Mouse (Mus musculus) liver, embryonic 11.5 days (tissue): ENCODE results near the gene Thsd4. TPM values are rescaled to one million over a fixed set of nuclear protein-coding genes. Genes with fewer than 3 reads are reported as not detected.
"Not testable (repeated sequence)": the region's sequence is repeated elsewhere in the genome, so short reads cannot be mapped to it uniquely, and the experiment has no call there.

Source experiments
- ATAC-seq: fragments of 200-750 bp; cut with Nextera tagmentation; replicated peaks from 2 replicates; pipeline ENCODE4 v1.8.0; 2017; ENCODE audit warnings: moderate number of reproducible peaks, mild to moderate bottlenecking, moderate TSS enrichment, moderate library complexity; ENCODE audit not compliant: low FRiP score
- DNase-seq: peaks from one replicate; pipeline ENCODE4 v3.0.0-alpha.2; 2017; ENCODE audit warnings: low spot score
- H3K27ac ChIP-seq: fragments of 300-500 bp; sonication (generic); 2 replicates; pipeline ENCODE4 v1.5.1; 2014; ENCODE audit warnings: mild to moderate bottlenecking, low read depth, low read length, control low read depth
- H3K27me3 ChIP-seq: fragments of 300-500 bp; sonication (generic); replicated peaks from 2 replicates; pipeline ENCODE4 v1.6.1; 2014; ENCODE audit warnings: low read length, mixed read lengths; ENCODE audit not compliant: control insufficient read depth, insufficient read depth
- H3K36me3 ChIP-seq: fragments of 300-500 bp; sonication (generic); 2 replicates; pipeline ENCODE4 v1.6.1; 2014; ENCODE audit warnings: mild to moderate bottlenecking, low read length, moderate library complexity, mixed read lengths; ENCODE audit not compliant: control insufficient read depth, insufficient read depth
- H3K4me1 ChIP-seq: fragments of 300-500 bp; sonication (generic); replicated peaks from 2 replicates; pipeline ENCODE4 v1.6.1; 2014; ENCODE audit warnings: low read length, mixed read lengths; ENCODE audit not compliant: control insufficient read depth, insufficient read depth
- H3K4me2 ChIP-seq: fragments of 300-500 bp; sonication (generic); 2 replicates; pipeline ENCODE4 v1.6.1; 2014; ENCODE audit warnings: mild to moderate bottlenecking, control low read depth, moderate library complexity
- H3K4me3 ChIP-seq: fragments of 300-500 bp; sonication (generic); 2 replicates; pipeline ENCODE4 v1.5.1; 2014; ENCODE audit warnings: low read depth, low read length, control low read depth
- H3K9ac ChIP-seq: fragments of 300-500 bp; sonication (generic); 2 replicates; pipeline ENCODE4 v1.6.1; 2014; ENCODE audit warnings: low read depth, low read length, control low read depth
- H3K9me3 ChIP-seq: fragments of 300-500 bp; sonication (generic); 2 replicates; pipeline ENCODE4 v1.6.1; 2016; ENCODE audit warnings: low read length, inconsistent platforms, mixed read lengths; ENCODE audit not compliant: control insufficient read depth
- WGBS: fragments of 180-500 bp; shearing (Covaris S2); extraction: QIAGEN DNeasy Blood & Tissue Kit; methylation state at CpG from one replicate; pipeline ENCODE4 v1.1.7; 2014; 5-methylcytosine and 5-hydroxymethylcytosine counted together
- polyA plus RNA-seq: library from polyadenylated mRNA; unstranded; fragments of >200 nt; fragmentation: Nextera tagmentation; extraction: Ambion mirVana; gene quantifications from 2 replicates; pipeline ENCODE4 v1.2.1, GENCODE M21; 2014

Thsd4 gene
- polyA plus RNA-seq, 1 experiment from 2014 or later, result 6.8 TPM

- Histone ChIP-seq H3K27ac (no peak overlapping the region), H3K4me3 (no peak overlapping the region), H3K4me2 (no peak overlapping the region), H3K27me3 (no peaks in the 10 kb centered on the region), H3K9ac (no peak overlapping the region), H3K36me3 (no peaks in the 10 kb centered on the region), H3K4me1 (no peaks in the 10 kb centered on the region), H3K9me3 (no peaks in the 10 kb centered on the region; the same call in 1 of the 2 replicates)
- ATAC-seq (no peak), DNase-seq (no peak)
- 76% methylated on average over 5 of the region's 5 CpGs for WGBS
Measured at GRCm38 (mm10) chr9:60192321-60192720, 329.5 kb downstream of the Thsd4 start.

- 43% methylated on average over 2 of the region's 2 CpGs for WGBS
- Histone ChIP-seq H3K4me3 (no peak overlapping the region), H3K27ac (no peak overlapping the region), H3K9ac (no peak overlapping the region), H3K9me3 (no peaks in the 10 kb centered on the region), H3K36me3 (no peaks in the 10 kb centered on the region), H3K27me3 (no peaks in the 10 kb centered on the region), H3K4me1 (no peaks in the 10 kb centered on the region), H3K4me2 (no peak overlapping the region)
- DNase-seq (no peak), ATAC-seq (no peak)
Measured at GRCm38 (mm10) chr9:60187437-60187836, 334.4 kb downstream of the Thsd4 start.

- H3K27ac ChIP-seq, result no peak overlapping the region
- no peak for DNase-seq
- no peak overlapping the region for H3K9ac ChIP-seq
- no peak overlapping the region for H3K4me3 ChIP-seq
- H3K9me3 ChIP-seq, result no peaks in the 10 kb centered on the region
- no peaks in the 10 kb centered on the region for H3K36me3 ChIP-seq
- H3K4me1 ChIP-seq, result no peaks in the 10 kb centered on the region
- no peaks in the 10 kb centered on the region for H3K27me3 ChIP-seq
- WGBS, result 77% methylated on average over 7 of the region's 7 CpGs
- no peak overlapping the region for H3K4me2 ChIP-seq
- ATAC-seq, result no peak
Measured at GRCm38 (mm10) chr9:60186948-60187347, 334.9 kb downstream of the Thsd4 start.

- Histone ChIP-seq H3K4me3 (no peak overlapping the region), H3K4me2 (no peak overlapping the region), H3K4me1 (no peaks in the 10 kb centered on the region), H3K9me3 (no peaks in the 10 kb centered on the region), H3K9ac (no peak overlapping the region), H3K36me3 (no peaks in the 10 kb centered on the region), H3K27me3 (no peaks in the 10 kb centered on the region; the same call in 1 of the 2 replicates), H3K27ac (no peak overlapping the region)
- no peak for ATAC-seq
- no peak for DNase-seq
- WGBS, result 73% methylated on average over 3 of the region's 3 CpGs
Measured at GRCm38 (mm10) chr9:60184083-60184482, 337.8 kb downstream of the Thsd4 start.

GRCm38 (mm10) chr9:60182371-60182770 lies 339.5 kb downstream of the Thsd4 start:
- H3K4me3 ChIP-seq, result no peak overlapping the region
- H3K36me3 ChIP-seq, result no peaks in the 10 kb centered on the region
- no peaks in the 10 kb centered on the region for H3K4me1 ChIP-seq
- H3K9ac ChIP-seq, result no peak overlapping the region
- no peak for ATAC-seq
- H3K27me3 ChIP-seq, result no peaks in the 10 kb centered on the region; the same call in 1 of the 2 replicates
- no peak for DNase-seq
- H3K27ac ChIP-seq, result no peak overlapping the region
- 82% methylated on average over 6 of the region's 6 CpGs for WGBS
- no peaks in the 10 kb centered on the region for H3K9me3 ChIP-seq
- no peak overlapping the region for H3K4me2 ChIP-seq

GRCm38 (mm10) chr9:60180936-60181335 lies 340.9 kb downstream of the Thsd4 start:
- Histone ChIP-seq H3K27me3 (no peaks in the 10 kb centered on the region; the same call in 1 of the 2 replicates), H3K4me2 (no peak overlapping the region), H3K4me3 (no peak overlapping the region), H3K36me3 (no peaks in the 10 kb centered on the region), H3K9ac (no peak overlapping the region), H3K27ac (no peak overlapping the region), H3K4me1 (no peaks in the 10 kb centered on the region), H3K9me3 (no peaks in the 10 kb centered on the region)
- 82% methylated on average over 3 of the region's 3 CpGs for WGBS
- ATAC-seq (no peak), DNase-seq (no peak)

GRCm38 (mm10) chr9:60180114-60180513 lies 341.7 kb downstream of the Thsd4 start:
- ATAC-seq, result no peak
- no peak for DNase-seq
- H3K4me1 ChIP-seq, result no peaks in the 10 kb centered on the region
- no peaks in the 10 kb centered on the region for H3K36me3 ChIP-seq
- H3K9ac ChIP-seq, result no peak overlapping the region
- no peak overlapping the region for H3K4me3 ChIP-seq
- no peak overlapping the region for H3K27ac ChIP-seq
- H3K27me3 ChIP-seq, result no peaks in the 10 kb centered on the region; the same call in 1 of the 2 replicates
- no peaks in the 10 kb centered on the region for H3K9me3 ChIP-seq
- WGBS, result 77% methylated on average over 6 of the region's 6 CpGs
- H3K4me2 ChIP-seq, result no peak overlapping the region

- Histone ChIP-seq H3K4me1 (no peaks in the 10 kb centered on the region), H3K9me3 (no peaks in the 10 kb centered on the region), H3K27ac (no peak overlapping the region), H3K4me3 (no peak overlapping the region), H3K9ac (no peak overlapping the region), H3K27me3 (no peaks in the 10 kb centered on the region; the same call in 1 of the 2 replicates), H3K36me3 (no peaks in the 10 kb centered on the region), H3K4me2 (no peak overlapping the region)
- DNase-seq (no peak), ATAC-seq (no peak)
- 93% methylated on average over 3 of the region's 3 CpGs for WGBS
Measured at GRCm38 (mm10) chr9:60176311-60176710, 345.5 kb downstream of the Thsd4 start.

GRCm38 (mm10) chr9:60172459-60173060 lies 349.3 kb downstream of the Thsd4 start:
- not testable (repeated sequence) for H3K36me3 ChIP-seq, ATAC-seq, H3K9me3 ChIP-seq, H3K27ac ChIP-seq, H3K4me3 ChIP-seq, H3K4me1 ChIP-seq, H3K4me2 ChIP-seq, H3K9ac ChIP-seq, H3K27me3 ChIP-seq, DNase-seq
- WGBS, result 58% methylated on average over 8 of the region's 9 CpGs
